Mouse (Mus musculus) bone marrow macrophage, adult 2 months (primary cell): Measurements from ENCODE around the gene Wfdc16.

Experiments
- CTCF ChIP-seq: IDR thresholded peaks from 2 replicates; pipeline ENCODE4 v1.5.1; 2012; ENCODE audit warnings: low read depth, mild to moderate bottlenecking, low read length, moderate library complexity
- POLR2A ChIP-seq: IDR thresholded peaks from 2 replicates; pipeline ENCODE4 v1.6.1; 2012; ENCODE audit warnings: mild to moderate bottlenecking, low read depth, low read length, borderline replicate concordance

DNA sequence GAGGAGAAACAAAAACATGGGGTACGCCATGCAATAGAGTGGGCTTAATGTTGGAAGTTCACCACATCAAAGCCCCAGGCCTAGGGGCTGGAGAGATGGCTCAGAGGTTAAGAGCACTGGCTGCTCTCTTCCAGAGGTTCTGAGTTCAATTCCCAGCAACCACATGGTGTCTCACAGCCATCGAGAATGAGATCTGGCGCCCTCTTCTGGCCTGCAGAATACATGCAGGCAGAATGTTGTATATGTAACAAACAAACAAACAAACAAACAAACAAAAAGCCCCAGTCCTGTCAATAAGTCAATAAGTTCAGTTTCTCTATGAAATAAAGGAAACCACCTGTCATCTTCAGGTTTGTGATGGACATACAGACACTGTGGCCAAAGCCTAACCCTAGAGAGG is 38.4 kb downstream of the Wfdc16 start:
- peak; percentile 25; the same call in 1 of the 2 replicates for TF ChIP-seq CTCF
- TF ChIP-seq POLR2A: no peak
